Mouse (Mus musculus) thymus, adult 2 months (tissue): Measurements from ENCODE around the gene Sipa1l1.

Source experiments
- CTCF ChIP-seq: fragments of 200-500 bp; IDR thresholded peaks from 2 replicates; pipeline ENCODE4 v1.5.1; 2012; ENCODE audit warnings: mild to moderate bottlenecking, control low read depth, low read length, moderate library complexity, borderline replicate concordance; ENCODE audit not compliant: control insufficient read depth, poor library complexity, insufficient read depth; ENCODE audit errors: extremely low read depth
- POLR2A ChIP-seq: fragments of 200-500 bp; IDR thresholded peaks from 2 replicates; pipeline ENCODE4 v1.6.1; 2012; ENCODE audit warnings: mild to moderate bottlenecking, low read length, control low read depth, moderate library complexity; ENCODE audit not compliant: control insufficient read depth, poor library complexity, insufficient read depth; ENCODE audit errors: extremely low read depth

DNA sequence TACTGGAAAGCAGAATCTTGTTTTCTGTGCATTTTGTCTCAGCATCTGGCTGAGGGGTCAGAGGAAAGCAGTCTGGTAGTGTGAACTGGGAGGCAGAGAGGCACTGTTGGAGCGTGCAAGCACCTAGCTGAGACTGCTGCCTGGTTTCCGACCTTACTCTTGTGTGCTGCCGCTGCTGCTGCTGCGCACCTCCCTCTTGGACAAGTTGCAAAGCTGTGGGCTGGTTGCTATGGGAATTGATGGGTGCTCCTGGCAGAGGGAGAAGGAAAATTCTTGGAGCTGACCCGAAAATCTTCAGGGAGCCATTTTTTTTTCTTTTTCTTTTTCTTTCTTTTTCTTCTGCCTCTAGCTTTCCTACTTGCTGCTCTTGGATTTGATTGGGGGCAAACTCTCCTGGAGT lies 85.0 kb downstream of the Sipa1l1 start:
- TF ChIP-seq POLR2A (no peak), CTCF (no peak)
